Mouse (Mus musculus) limb, embryonic 11.5 days (tissue): Measurements from ENCODE around the gene Nabp1. TPM values are rescaled to one million over a fixed set of nuclear protein-coding genes. Genes with fewer than 3 reads are reported as not detected.
"Not testable (repeated sequence)": the region's sequence is repeated elsewhere in the genome, so short reads cannot be mapped to it uniquely, and the experiment has no call there.

Experiments used
- ATAC-seq: fragments of 200-750 bp; cut with Nextera tagmentation; 2 replicates; pipeline ENCODE4 v1.8.0; 2017; ENCODE audit warnings: low read depth; ENCODE audit not compliant: insufficient number of reproducible peaks, low FRiP score, low TSS enrichment
- DNase-seq: peaks from one replicate; pipeline ENCODE4 v3.0.0-alpha.2; 2015; ENCODE audit warnings: low spot score
- H3K27ac ChIP-seq: fragments of 300-500 bp; sonication (generic); replicated peaks from 2 replicates; pipeline ENCODE4 v1.5.1; 2014; ENCODE audit warnings: low read depth, mild to moderate bottlenecking, low read length
- H3K27me3 ChIP-seq: fragments of 300-500 bp; sonication (generic); 2 replicates; pipeline ENCODE4 v1.6.1; 2014; ENCODE audit warnings: mild to moderate bottlenecking, low read length, mixed read lengths; ENCODE audit not compliant: control insufficient read depth, insufficient read depth
- H3K36me3 ChIP-seq: fragments of 300-500 bp; sonication (generic); 2 replicates; pipeline ENCODE4 v1.6.1; 2014; ENCODE audit warnings: mild to moderate bottlenecking, low read length, moderate library complexity, mixed read lengths; ENCODE audit not compliant: control insufficient read depth, insufficient read depth
- H3K4me1 ChIP-seq: fragments of 300-500 bp; sonication (generic); 2 replicates; pipeline ENCODE4 v1.6.1; 2014; ENCODE audit warnings: low read length, mixed read lengths; ENCODE audit not compliant: control insufficient read depth, insufficient read depth
- H3K4me2 ChIP-seq: fragments of 300-500 bp; sonication (generic); 2 replicates; pipeline ENCODE4 v1.6.1; 2014; ENCODE audit warnings: low read depth, mild to moderate bottlenecking, moderate library complexity; ENCODE audit not compliant: severe bottlenecking
- H3K4me3 ChIP-seq: fragments of 300-500 bp; sonication (generic); 2 replicates; pipeline ENCODE4 v1.5.1; 2014; ENCODE audit warnings: low read depth, low read length
- H3K9ac ChIP-seq: fragments of 300-500 bp; sonication (generic); 2 replicates; pipeline ENCODE4 v1.6.1; 2014; ENCODE audit warnings: mild to moderate bottlenecking, low read length
- H3K9me3 ChIP-seq: fragments of 300-500 bp; sonication (generic); 2 replicates; pipeline ENCODE4 v1.6.1; 2016; ENCODE audit warnings: low read length; ENCODE audit not compliant: control insufficient read depth
- WGBS: fragments of 180-500 bp; shearing (Covaris S2); extraction: QIAGEN DNeasy Blood & Tissue Kit; methylation state at CpG from one replicate; pipeline ENCODE4 v1.1.7; 2014; 5-methylcytosine and 5-hydroxymethylcytosine counted together
- polyA plus RNA-seq: library from polyadenylated mRNA; unstranded; fragments of >200 nt; fragmentation: Nextera tagmentation; extraction: Ambion mirVana; gene quantifications from 2 replicates; pipeline ENCODE4 v1.2.1, GENCODE M21; 2014

Nabp1 gene
- polyA plus RNA-seq, 1 experiment from 2014 or later = 5.2 TPM

- ATAC-seq (no peak), DNase-seq (no peak)
- Histone ChIP-seq H3K9ac (no peak overlapping the region), H3K27me3 (no peaks in the 10 kb centered on the region), H3K4me3 (no peak overlapping the region), H3K4me2 (no peak overlapping the region), H3K4me1 (no peaks in the 10 kb centered on the region), H3K27ac (no peak overlapping the region), H3K9me3 (no peaks in the 10 kb centered on the region), H3K36me3 (no peaks in the 10 kb centered on the region)
- 58% methylated on average over 3 of the region's 3 CpGs for WGBS
These were observed 21.0 kb downstream of the Nabp1 start for GRCm38 (mm10) chr1:51457249-51457648.

- no peaks in the 10 kb centered on the region for H3K36me3 ChIP-seq
- H3K4me2 ChIP-seq = no peak overlapping the region
- DNase-seq = no peak
- no peak overlapping the region for H3K27ac ChIP-seq
- no peaks in the 10 kb centered on the region for H3K9me3 ChIP-seq
- H3K9ac ChIP-seq = no peak overlapping the region
- H3K27me3 ChIP-seq = no peaks in the 10 kb centered on the region
- WGBS = 61% methylated on average over 2 of the region's 2 CpGs
- ATAC-seq = no peak
- no peaks in the 10 kb centered on the region for H3K4me1 ChIP-seq
- H3K4me3 ChIP-seq = no peak overlapping the region
These were observed 29.4 kb downstream of the Nabp1 start for GRCm38 (mm10) chr1:51448789-51449188.

GRCm38 (mm10) chr1:51445854-51446460 is 32.3 kb downstream of the Nabp1 start:
- 47% methylated on average over 9 of the region's 9 CpGs for WGBS
- Histone ChIP-seq H3K4me2 (no peak overlapping the region), H3K4me3 (no peak overlapping the region), H3K9ac (no peak overlapping the region), H3K4me1 (no peaks in the 10 kb centered on the region), H3K36me3 (no peaks in the 10 kb centered on the region), H3K9me3 (no peaks in the 10 kb centered on the region), H3K27me3 (no peaks in the 10 kb centered on the region), H3K27ac (no peak overlapping the region)
- ATAC-seq (no peak), DNase-seq (no peak)

DNA sequence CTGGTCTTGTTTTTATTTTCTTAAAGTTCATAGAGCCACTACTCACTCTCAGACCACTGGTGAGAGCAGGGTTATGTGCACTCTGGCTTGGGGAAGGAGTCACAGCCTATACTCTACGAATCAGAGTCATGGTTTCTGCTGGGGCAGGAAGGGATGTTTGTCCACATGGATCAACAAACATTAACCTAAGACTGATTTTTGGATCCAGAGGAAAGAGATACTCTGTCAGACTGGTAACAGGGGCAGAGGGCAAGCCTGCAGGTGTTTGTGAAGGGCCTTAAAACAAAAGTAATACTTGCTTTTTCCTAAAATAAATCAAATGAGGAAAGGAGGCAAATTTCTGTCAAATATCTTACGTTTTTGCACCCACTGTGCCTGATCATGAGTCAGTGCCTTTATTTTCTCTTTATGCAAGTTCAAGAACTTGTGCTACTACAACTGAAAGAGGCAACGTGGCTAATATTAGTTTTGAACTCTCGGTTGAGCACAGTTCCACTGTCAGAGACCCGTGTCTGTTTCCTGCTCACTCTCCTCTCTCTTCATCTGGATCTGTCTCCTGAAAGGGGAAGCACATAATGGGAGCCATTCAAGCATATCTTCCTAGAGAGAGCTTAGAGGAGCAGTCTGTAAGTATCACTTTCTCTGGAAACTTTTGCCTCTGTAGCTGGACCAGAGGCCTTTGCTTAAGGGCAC is 32.9 kb downstream of the Nabp1 start:
- WGBS = 79% methylated on average over 5 of the region's 5 CpGs
- Histone ChIP-seq H3K4me1 (no peaks in the 10 kb centered on the region), H3K4me2 (no peak overlapping the region), H3K9me3 (no peaks in the 10 kb centered on the region), H3K27me3 (no peaks in the 10 kb centered on the region), H3K36me3 (no peaks in the 10 kb centered on the region), H3K27ac (no peak overlapping the region), H3K9ac (no peak overlapping the region), H3K4me3 (no peak overlapping the region)
- no peak for DNase-seq
- ATAC-seq = no peak

- no peaks in the 10 kb centered on the region for H3K9me3 ChIP-seq
- H3K9ac ChIP-seq = no peak overlapping the region
- no peak overlapping the region for H3K4me2 ChIP-seq
- no peaks in the 10 kb centered on the region for H3K27me3 ChIP-seq
- ATAC-seq = no peak
- no peak for DNase-seq
- no peak overlapping the region for H3K4me3 ChIP-seq
- H3K36me3 ChIP-seq = no peaks in the 10 kb centered on the region
- H3K27ac ChIP-seq = no peak overlapping the region
- H3K4me1 ChIP-seq = no peaks in the 10 kb centered on the region
- 12% methylated on average over 1 of the region's 1 CpGs for WGBS
These were observed 48.5 kb downstream of the Nabp1 start for GRCm38 (mm10) chr1:51429775-51430174.

DNA sequence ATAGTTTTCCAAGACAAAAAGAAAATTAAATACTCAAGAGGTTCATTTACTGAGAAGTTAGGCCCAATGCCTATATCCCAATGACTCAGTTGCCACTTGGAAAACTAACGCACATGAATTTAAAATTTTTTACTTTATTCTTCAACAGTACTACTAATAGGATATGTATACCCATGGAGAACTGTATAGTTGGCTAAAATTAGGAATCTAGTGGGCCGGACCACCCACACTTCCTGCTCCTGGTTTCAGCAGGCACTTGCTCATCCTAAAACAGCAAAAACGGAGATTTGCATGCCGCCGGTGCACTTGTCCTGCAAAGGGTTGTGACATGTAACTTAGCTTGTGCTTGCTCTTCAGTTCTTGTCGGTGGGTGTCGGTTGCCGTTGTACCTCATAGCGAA is 51.9 kb downstream of the Nabp1 start:
- no peak overlapping the region for H3K4me3 ChIP-seq
- DNase-seq (no peak), ATAC-seq (no peak)
- H3K27me3 ChIP-seq = no peaks in the 10 kb centered on the region
- no peak overlapping the region for H3K27ac ChIP-seq
- no peak overlapping the region for H3K4me2 ChIP-seq
- H3K9me3 ChIP-seq = no peaks in the 10 kb centered on the region
- no peak overlapping the region for H3K9ac ChIP-seq
- H3K36me3 ChIP-seq = no peaks in the 10 kb centered on the region
- no peaks in the 10 kb centered on the region for H3K4me1 ChIP-seq
- WGBS = 96% methylated on average over 9 of the region's 9 CpGs

- ATAC-seq, H3K9ac ChIP-seq, H3K4me2 ChIP-seq, H3K27me3 ChIP-seq, H3K36me3 ChIP-seq, H3K4me1 ChIP-seq, DNase-seq, H3K9me3 ChIP-seq, H3K27ac ChIP-seq, H3K4me3 ChIP-seq: not testable (repeated sequence)
- WGBS = 82% methylated on average over 8 of the region's 8 CpGs
These were observed 57.2 kb downstream of the Nabp1 start for GRCm38 (mm10) chr1:51421029-51421428.

- 75% methylated on average over 5 of the region's 5 CpGs for WGBS
- no peaks in the 10 kb centered on the region for H3K9me3 ChIP-seq
- no peak overlapping the region for H3K9ac ChIP-seq
- ATAC-seq (no peak), DNase-seq (no peak)
- no peak overlapping the region for H3K4me3 ChIP-seq
- no peak overlapping the region for H3K4me2 ChIP-seq
- H3K27ac ChIP-seq = no peak overlapping the region
- H3K36me3 ChIP-seq = no peaks in the 10 kb centered on the region
- H3K27me3 ChIP-seq = no peaks in the 10 kb centered on the region
- H3K4me1 ChIP-seq = no peaks in the 10 kb centered on the region
These were observed 59.5 kb downstream of the Nabp1 start for GRCm38 (mm10) chr1:51418753-51419152.
